In the genomic region with DNA sequence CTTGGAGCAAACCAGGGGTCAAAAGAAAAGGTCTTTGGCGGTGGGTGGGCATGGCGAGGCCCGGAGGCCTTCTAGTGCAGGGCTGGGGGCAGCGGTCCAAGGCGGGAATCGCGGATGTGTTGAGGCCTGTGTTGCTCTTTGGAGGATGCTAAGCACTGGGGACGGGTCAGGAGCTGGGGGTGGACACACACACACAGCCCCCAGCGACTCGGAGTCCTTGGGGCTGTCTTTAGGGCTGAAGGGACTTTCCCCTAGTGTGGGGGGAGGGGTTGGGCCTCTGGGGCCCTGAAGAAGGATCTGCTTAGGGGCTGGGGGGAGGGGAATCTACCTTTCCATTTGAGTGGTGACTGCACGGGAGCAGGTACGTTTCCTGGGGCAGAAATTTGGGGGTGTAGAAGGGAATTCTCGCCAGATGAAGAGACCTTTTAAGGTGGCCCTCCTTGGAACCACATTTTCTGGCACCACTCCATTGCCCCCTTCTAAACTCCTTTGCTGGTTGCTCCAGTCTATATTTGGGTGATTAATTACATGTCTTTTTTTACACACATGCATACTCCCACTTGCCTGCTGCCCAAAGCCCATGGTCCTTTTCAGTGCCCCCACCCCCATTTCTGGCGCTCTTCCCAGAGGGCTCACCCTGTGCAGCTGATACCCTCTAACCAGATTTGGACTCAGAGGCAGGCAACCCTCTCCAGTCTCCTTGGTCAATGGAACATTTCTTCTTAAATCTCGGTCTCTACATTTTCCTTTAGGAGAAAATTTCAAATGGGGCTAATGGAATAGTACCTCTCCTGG, we compare ENCODE assay signal across 8 mouse cellular contexts. TPM values are rescaled to one million over a fixed set of nuclear protein-coding genes. Genes with fewer than 3 reads are reported as not detected.
DNase-seq lines count a peak whose midpoint lies in the region; ATAC-seq and TF ChIP-seq lines count a peak whose summit lies in the region.
"Had no signal": no experiment of that assay in that cellular context is flagged by ENCODE, and none has a peak within 500 bp of the region (broad histone marks: within the 10 kb centered on the region; RNA-seq: fewer than 3 reads in every experiment).

No protein-coding gene starts in this region.

- H3K27me3 ChIP-seq in thymus, adult 2 months (ENCODE audit: control insufficient read depth, insufficient read depth, low read length), result no peaks in the 10 kb centered on the region
- H3K27me3 ChIP-seq in kidney, postnatal 0 days (ENCODE audit: insufficient read depth, low read length), result no peaks in the 10 kb centered on the region

- H3K9ac ChIP-seq in kidney, postnatal 0 days (ENCODE audit: low read depth, low read length), result peak overlapping the region; percentile 71

- TF ChIP-seq CTCF in thymus, adult 2 months (IDR thresholded peaks at IDR 0.05; ENCODE audit: borderline replicate concordance, control insufficient read depth, extremely low read depth, insufficient read depth, low read length, poor library complexity), result no peak
- no peak for TF ChIP-seq CTCF in kidney, postnatal 0 days (IDR thresholded peaks at IDR 0.05; ENCODE audit: low read depth)

- 8% methylated on average over 15 of the region's 15 CpGs for WGBS in thymus, adult 2 months
- WGBS in kidney, postnatal 0 days, result 27% methylated on average over 15 of the region's 15 CpGs

- H3K36me3 ChIP-seq in thymus, adult 2 months (ENCODE audit: control insufficient read depth, insufficient read depth, low read length), result no peaks in the 10 kb centered on the region
- H3K36me3 ChIP-seq in kidney, postnatal 0 days (ENCODE audit: insufficient read depth, low read length), result no peaks in the 10 kb centered on the region

- H3K4me2 ChIP-seq in kidney, postnatal 0 days (ENCODE audit: low read length), result peak overlapping the region; percentile 51

- peaks cover 5% of the 10 kb centered on the region; the same call in 1 of the 2 replicates for H3K4me1 ChIP-seq in thymus, adult 2 months (replicated peaks; ENCODE audit: control insufficient read depth, insufficient read depth, low read length)
- H3K4me1 ChIP-seq in kidney, postnatal 0 days (replicated peaks; ENCODE audit: insufficient read depth, low read length), result no peaks in the 10 kb centered on the region

- peak; percentile 59; the same call in 1 of the 2 replicates for ATAC-seq in kidney, postnatal 0 days (replicated peaks; ENCODE audit: low FRiP score, low read depth)
- peak; percentile 9; the same call in 1 of the 2 replicates for ATAC-seq in megakaryocyte progenitor cell, adult 5-6 weeks (replicated peaks; ENCODE audit: poor library complexity)

- intact Hi-C loops in gastrocnemius, postnatal 14 days (cut with DNase I; ENCODE audit: low total_unique reads), result no loop called here

- TF ChIP-seq POLR2A in thymus, adult 2 months (IDR thresholded peaks at IDR 0.05; ENCODE audit: control insufficient read depth, extremely low read depth, insufficient read depth, low read length, poor library complexity), result no peak

- no peaks in the 10 kb centered on the region for H3K9me3 ChIP-seq in kidney, postnatal 0 days (replicated peaks; ENCODE audit: low read length)

- peak overlapping the region; percentile 28 for H3K27ac ChIP-seq in thymus, adult 2 months (ENCODE audit: control insufficient read depth, insufficient read depth, low read length)
- H3K27ac ChIP-seq in kidney, postnatal 0 days, result peak overlapping the region; percentile 54; the same call in 1 of the 2 replicates

- peak; percentile 20 for DNase-seq in thymus, adult 2 months
- DNase-seq in thymus, adult 18-20 months, result no peak
- peak; percentile 34 for DNase-seq in cerebellum, adult 11-12 months
- peak; percentile 14 for DNase-seq in gastrocnemius, postnatal 14 days
- peak; percentile 0 for DNase-seq in kidney, postnatal 0 days (ENCODE audit: low spot score)
- peak; percentile 27 for DNase-seq in thymus, postnatal 14 days

- H3K4me3 ChIP-seq in thymus, adult 2 months (ENCODE audit: control insufficient read depth, insufficient read depth, low read length), result peak overlapping the region; percentile 100
- H3K4me3 ChIP-seq in kidney, postnatal 0 days (replicated peaks; ENCODE audit: low read depth, low read length), result peak overlapping the region; percentile 55

RNA-seq across cellular contexts. Expression of gene Zfp275, which starts 0.7 kb away (rescaled TPM):
- 30.6 and 31.2 TPM in 2 replicates for polyA plus RNA-seq in thymus, adult 2 months (2012; rRNA removed)
- total RNA-seq in gastrocnemius, postnatal 14 days (2021), result 1 to 10 TPM; 5.5 to 6.1 TPM
- 5.4 and 6.0 TPM in 2 replicates for polyA plus RNA-seq in kidney, postnatal 0 days (2015; fragmentation: Nextera tagmentation; extraction: Ambion mirVana)
- total RNA-seq in megakaryocyte progenitor cell, adult 5-6 weeks (2015), result 9.1 and 10.4 TPM in 2 replicates
- total RNA-seq in megakaryocyte progenitor cell, adult 5-6 weeks (2017), result 6.0 and 8.8 TPM in 2 replicates

RNA-seq across cellular contexts. Expression of gene Gm45015, which starts 6.5 kb away (rescaled TPM):
- polyA plus RNA-seq in thymus, adult 2 months (2012; rRNA removed), result not detected in 2 replicates
- not detected for total RNA-seq in gastrocnemius, postnatal 14 days (2021)
- polyA plus RNA-seq in kidney, postnatal 0 days (2015; fragmentation: Nextera tagmentation; extraction: Ambion mirVana), result not detected in 2 replicates
- not detected in 2 replicates for total RNA-seq in megakaryocyte progenitor cell, adult 5-6 weeks (2015)
- total RNA-seq in megakaryocyte progenitor cell, adult 5-6 weeks (2017), result not detected in 2 replicates
- polyA plus RNA-seq: gonadal fat pad, adult 2 months had no signal

RNA-seq across cellular contexts. Expression of gene Xlr5a, which starts 50.4 kb away (rescaled TPM):
- 0.05 TPM in 1 of 2 replicates, not detected in the other for polyA plus RNA-seq in thymus, adult 2 months (2012; rRNA removed)
- not detected for total RNA-seq in gastrocnemius, postnatal 14 days (2021)
- 0.16 TPM in 1 of 2 replicates, not detected in the other for polyA plus RNA-seq in kidney, postnatal 0 days (2015; fragmentation: Nextera tagmentation; extraction: Ambion mirVana)
- not detected in 2 replicates for total RNA-seq in megakaryocyte progenitor cell, adult 5-6 weeks (2015)
- total RNA-seq in megakaryocyte progenitor cell, adult 5-6 weeks (2017), result not detected in 2 replicates
- polyA plus RNA-seq: gonadal fat pad, adult 2 months had no signal

RNA-seq across cellular contexts. Expression of gene Xlr5c, which starts 50.4 kb away (rescaled TPM):
- polyA plus RNA-seq in thymus, adult 2 months (2012; rRNA removed), result 0.11 TPM in 1 of 2 replicates, not detected in the other
- not detected for total RNA-seq in gastrocnemius, postnatal 14 days (2021)
- polyA plus RNA-seq in kidney, postnatal 0 days (2015; fragmentation: Nextera tagmentation; extraction: Ambion mirVana), result 0.20 TPM in 1 of 2 replicates, not detected in the other
- total RNA-seq in megakaryocyte progenitor cell, adult 5-6 weeks (2015), result not detected in 2 replicates
- not detected in 2 replicates for total RNA-seq in megakaryocyte progenitor cell, adult 5-6 weeks (2017)
- polyA plus RNA-seq: gonadal fat pad, adult 2 months had no signal

RNA-seq across cellular contexts. Expression of gene Gm18336, which starts 55.4 kb away (rescaled TPM):
- not detected in 2 replicates for polyA plus RNA-seq in thymus, adult 2 months (2012; rRNA removed)
- not detected for total RNA-seq in gastrocnemius, postnatal 14 days (2021)
- not detected in 2 replicates for polyA plus RNA-seq in kidney, postnatal 0 days (2015; fragmentation: Nextera tagmentation; extraction: Ambion mirVana)
- not detected in 2 replicates for total RNA-seq in megakaryocyte progenitor cell, adult 5-6 weeks (2015)
- not detected in 2 replicates for total RNA-seq in megakaryocyte progenitor cell, adult 5-6 weeks (2017)

Comparison
In these comparisons a context has a peak if more than half of its experiments do, and no peak if none do; other contexts are left out.
1. DNase-seq: peak in thymus, adult 2 months (single experiment), cerebellum, adult 11-12 months (single experiment), gastrocnemius, postnatal 14 days (single experiment), kidney, postnatal 0 days (single experiment) and thymus, postnatal 14 days (single experiment); none in thymus, adult 18-20 months (0 of 2).